Mouse (Mus musculus) midbrain, embryonic 11.5 days (tissue): ENCODE measurements around the gene Trip6. TPM values are rescaled to one million over a fixed set of nuclear protein-coding genes. Genes with fewer than 3 reads are reported as not detected.
A peak's percentile ranks its signal among the peaks of the same experiment; 100 is the strongest.

Experiments used
- ATAC-seq: fragments of 200-750 bp; cut with Nextera tagmentation; 2 replicates; pipeline ENCODE4 v1.8.0; 2017; ENCODE audit warnings: moderate TSS enrichment, moderate library complexity; ENCODE audit not compliant: low FRiP score
- DNase-seq: peaks from one replicate; pipeline ENCODE4 v3.0.0; 2015; ENCODE audit warnings: low spot score; ENCODE audit errors: missing footprints
- H3K27ac ChIP-seq: fragments of 300-500 bp; sonication (generic); 2 replicates; pipeline ENCODE4 v1.5.1; 2014; ENCODE audit warnings: low read depth, low read length
- H3K27me3 ChIP-seq: fragments of 300-500 bp; sonication (generic); 2 replicates; pipeline ENCODE4 v1.6.1; 2014; ENCODE audit warnings: mild to moderate bottlenecking, low read length, moderate library complexity, mixed read lengths; ENCODE audit not compliant: control insufficient read depth, insufficient read depth
- H3K36me3 ChIP-seq: fragments of 300-500 bp; sonication (generic); 2 replicates; pipeline ENCODE4 v1.6.1; 2014; ENCODE audit warnings: mild to moderate bottlenecking, low read length, moderate library complexity, mixed read lengths; ENCODE audit not compliant: control insufficient read depth, insufficient read depth
- H3K4me1 ChIP-seq: fragments of 300-500 bp; sonication (generic); 2 replicates; pipeline ENCODE4 v1.6.1; 2014; ENCODE audit warnings: low read length; ENCODE audit not compliant: control insufficient read depth, insufficient read depth
- H3K4me2 ChIP-seq: fragments of 300-500 bp; sonication (generic); 2 replicates; pipeline ENCODE4 v1.6.1; 2014; ENCODE audit warnings: mild to moderate bottlenecking, moderate library complexity
- H3K4me3 ChIP-seq: fragments of 300-500 bp; sonication (generic); 2 replicates; pipeline ENCODE4 v1.5.1; 2014; ENCODE audit warnings: low read depth, low read length
- H3K9ac ChIP-seq: fragments of 300-500 bp; sonication (generic); 2 replicates; pipeline ENCODE4 v1.6.1; 2014; ENCODE audit warnings: low read length
- H3K9me3 ChIP-seq: fragments of 300-500 bp; sonication (generic); 2 replicates; pipeline ENCODE4 v1.6.1; 2016; ENCODE audit warnings: low read length; ENCODE audit not compliant: control insufficient read depth
- WGBS: fragments of 180-500 bp; shearing (Covaris S2); extraction: QIAGEN DNeasy Blood & Tissue Kit; methylation state at CpG from one replicate; pipeline ENCODE4 v1.1.7; 2014; 5-methylcytosine and 5-hydroxymethylcytosine counted together
- microRNA-seq: library from miRNA; unstranded; fragments of <30 nt; microRNA quantifications from one replicate; pipeline ENCODE4, GENCODE M21; 2017
- polyA plus RNA-seq: library from polyadenylated mRNA; unstranded; fragments of >200 nt; fragmentation: Nextera tagmentation; extraction: Ambion mirVana; gene quantifications from 2 replicates; pipeline ENCODE4 v1.2.1, GENCODE M21; 2014

The Trip6 gene
- polyA plus RNA-seq, 1 experiment from 2014 or later, result 34.1 TPM

DNA sequence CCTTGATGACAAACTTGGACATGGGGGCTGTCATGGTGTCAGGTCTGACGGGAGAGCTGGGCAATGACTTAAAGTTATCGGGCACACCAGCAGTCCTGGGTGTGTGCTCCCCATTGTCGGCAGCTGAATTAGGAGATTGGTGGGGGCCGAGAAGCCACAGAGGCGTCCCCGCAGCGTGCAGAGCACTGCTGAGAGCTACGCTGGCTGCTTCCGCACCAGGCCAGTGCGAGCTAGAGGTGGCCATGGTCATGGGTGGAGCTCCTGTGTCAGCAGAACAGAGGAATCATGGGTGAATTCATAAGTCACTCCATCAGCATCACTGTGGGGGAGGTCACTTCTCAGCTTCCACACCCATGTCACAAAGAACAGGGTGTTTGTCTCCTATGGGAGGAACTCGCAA, 49.4 kb downstream of the Trip6 start:
- 0 out of 2 replicates have a peak, but pooled peaks cover 2% of the 10 kb centered on the region for H3K4me1 ChIP-seq
- no peak overlapping the region for H3K4me2 ChIP-seq
- H3K36me3 ChIP-seq, result no peaks in the 10 kb centered on the region
- H3K27me3 ChIP-seq, result no peaks in the 10 kb centered on the region
- ATAC-seq (no peak), DNase-seq (peak; percentile 60)
- no peak overlapping the region for H3K27ac ChIP-seq
- no peak overlapping the region for H3K4me3 ChIP-seq
- H3K9me3 ChIP-seq, result no peaks in the 10 kb centered on the region
- no peak overlapping the region for H3K9ac ChIP-seq
- 93% methylated on average over 11 of the region's 11 CpGs for WGBS

- no peaks in the 10 kb centered on the region for H3K27me3 ChIP-seq
- no peaks in the 10 kb centered on the region for H3K36me3 ChIP-seq
- H3K9me3 ChIP-seq, result no peaks in the 10 kb centered on the region
- no peak overlapping the region for H3K9ac ChIP-seq
- no peak overlapping the region for H3K4me3 ChIP-seq
- H3K27ac ChIP-seq, result no peak overlapping the region
- no peak for ATAC-seq
- H3K4me2 ChIP-seq, result no peak overlapping the region
- 0 out of 2 replicates have a peak, but pooled peaks cover 2% of the 10 kb centered on the region for H3K4me1 ChIP-seq
- DNase-seq, result no peak
- 89% methylated on average over 14 of the region's 14 CpGs for WGBS
These were observed 50.1 kb downstream of the Trip6 start for GRCm38 (mm10) chr5:137263897-137264720.

Small RNA genes within 50 kb of the gene (microRNA-seq; reads per million reads assigned to microRNA genes)
- gene Mir7036, result 0.57 reads per million
- not detected for gene Mir8116

Other genes with a start within 250 kb of the Trip6 start
- gene Serpine1, start 242.1 kb downstream of the Trip6 start, polyA plus RNA-seq, result not detected in 2 replicates
- 4.5 and 4.8 TPM in 2 replicates for gene Trim56, start 198.2 kb downstream of the Trip6 start, polyA plus RNA-seq
- not detected in 2 replicates for gene Muc3, start 165.1 kb downstream of the Trip6 start, polyA plus RNA-seq
- gene Muc3a, start 102.0 kb downstream of the Trip6 start, polyA plus RNA-seq, result not detected in 2 replicates
- 3.6 and 4.0 TPM in 2 replicates for gene Ache, start 26.9 kb downstream of the Trip6 start, polyA plus RNA-seq
- gene Ufsp1, start 19.8 kb downstream of the Trip6 start, polyA plus RNA-seq, result 7.5 and 7.9 TPM in 2 replicates
- 151 and 154 TPM in 2 replicates for gene Srrt, start 6.7 kb downstream of the Trip6 start, polyA plus RNA-seq
- 5.8 TPM in 2 replicates for gene Slc12a9, start 19.2 kb upstream of the Trip6 start, polyA plus RNA-seq
- 19.0 and 20.8 TPM in 2 replicates for gene Ephb4, start 35.7 kb upstream of the Trip6 start, polyA plus RNA-seq
- 0.03 TPM in 2 replicates for gene Zan, start 162.7 kb upstream of the Trip6 start, polyA plus RNA-seq
- 54.8 and 57.4 TPM in 2 replicates for gene Pop7, start 188.1 kb upstream of the Trip6 start, polyA plus RNA-seq
- 10.5 and 10.6 TPM in 2 replicates for gene Gigyf1, start 204.1 kb upstream of the Trip6 start, polyA plus RNA-seq
- 0.72 and 1.4 TPM in 2 replicates for gene Epo, start 218.8 kb upstream of the Trip6 start, polyA plus RNA-seq
- gene Gnb2, start 219.1 kb upstream of the Trip6 start, polyA plus RNA-seq, result 432 and 501 TPM in 2 replicates
- 30.6 and 31.1 TPM in 2 replicates for gene Actl6b, start 239.1 kb upstream of the Trip6 start, polyA plus RNA-seq